Mouse (Mus musculus) liver, postnatal 0 days (tissue): ENCODE measurements around the gene Cypt12. TPM values are rescaled to one million over a fixed set of nuclear protein-coding genes. Genes with fewer than 3 reads are reported as not detected.

ENCODE experiments used
- ATAC-seq: fragments of 200-750 bp; cut with Nextera tagmentation; 2 replicates; pipeline ENCODE4 v1.8.0; 2017; ENCODE audit warnings: mild to moderate bottlenecking, moderate library complexity
- DNase-seq: peaks from one replicate; pipeline ENCODE4 v3.0.0-alpha.2; 2016
- H3K27ac ChIP-seq: fragments of 300-500 bp; sonication (generic); 2 replicates; pipeline ENCODE4 v1.5.1; 2014; ENCODE audit warnings: antibody characterized with exemption, moderate library complexity, mild to moderate bottlenecking, low read depth
- H3K27me3 ChIP-seq: fragments of 300-500 bp; sonication (generic); 2 replicates; pipeline ENCODE4 v1.6.1; 2014; ENCODE audit warnings: low read length, control low read depth, mixed read lengths; ENCODE audit not compliant: insufficient read depth
- H3K36me3 ChIP-seq: fragments of 300-500 bp; sonication (generic); replicated peaks from 2 replicates; pipeline ENCODE4 v1.6.1; 2014; ENCODE audit warnings: mild to moderate bottlenecking, control low read depth, low read length, moderate library complexity, mixed read lengths; ENCODE audit not compliant: insufficient read depth
- H3K4me1 ChIP-seq: fragments of 300-500 bp; sonication (generic); 2 replicates; pipeline ENCODE4 v1.6.1; 2014; ENCODE audit warnings: antibody characterized with exemption, mild to moderate bottlenecking, control low read depth; ENCODE audit not compliant: insufficient read depth
- H3K4me2 ChIP-seq: fragments of 300-500 bp; sonication (generic); 2 replicates; pipeline ENCODE4 v1.6.1; 2014; ENCODE audit warnings: low read depth, mild to moderate bottlenecking, low read length, moderate library complexity, mixed read lengths
- H3K4me3 ChIP-seq: fragments of 300-500 bp; sonication (generic); 2 replicates; pipeline ENCODE4 v1.5.1; 2014; ENCODE audit warnings: low read depth, low read length
- H3K9ac ChIP-seq: fragments of 300-500 bp; sonication (generic); replicated peaks from 2 replicates; pipeline ENCODE4 v1.6.1; 2014; ENCODE audit warnings: mild to moderate bottlenecking, moderate library complexity
- H3K9me3 ChIP-seq: fragments of 300-500 bp; sonication (generic); 2 replicates; pipeline ENCODE4 v1.6.1; 2016; ENCODE audit warnings: mild to moderate bottlenecking, control low read depth, low read length, mixed read lengths
- CTCF ChIP-seq: sonication (generic); IDR thresholded peaks from 2 replicates; pipeline ENCODE4 v1.5.1; 2016; ENCODE audit warnings: antibody characterized with exemption, low read depth
- EP300 ChIP-seq: IDR thresholded peaks from 2 replicates; pipeline ENCODE4 v1.6.1; 2016; ENCODE audit warnings: antibody characterized with exemption, low read depth, mild to moderate bottlenecking
- WGBS: fragments of 180-500 bp; shearing (Covaris S2); extraction: QIAGEN DNeasy Blood & Tissue Kit; methylation state at CpG from one replicate; pipeline ENCODE4 v1.1.7; 2014; ENCODE audit not compliant: insufficient replicate concordance; 5-methylcytosine and 5-hydroxymethylcytosine counted together
- polyA plus RNA-seq: library from polyadenylated mRNA; unstranded; fragments of >200 nt; fragmentation: Nextera tagmentation; extraction: Ambion mirVana; gene quantifications from 2 replicates; pipeline ENCODE4 v1.2.1, GENCODE M21; 2015

The Cypt12 gene
- not detected in 2 replicates for polyA plus RNA-seq

DNA sequence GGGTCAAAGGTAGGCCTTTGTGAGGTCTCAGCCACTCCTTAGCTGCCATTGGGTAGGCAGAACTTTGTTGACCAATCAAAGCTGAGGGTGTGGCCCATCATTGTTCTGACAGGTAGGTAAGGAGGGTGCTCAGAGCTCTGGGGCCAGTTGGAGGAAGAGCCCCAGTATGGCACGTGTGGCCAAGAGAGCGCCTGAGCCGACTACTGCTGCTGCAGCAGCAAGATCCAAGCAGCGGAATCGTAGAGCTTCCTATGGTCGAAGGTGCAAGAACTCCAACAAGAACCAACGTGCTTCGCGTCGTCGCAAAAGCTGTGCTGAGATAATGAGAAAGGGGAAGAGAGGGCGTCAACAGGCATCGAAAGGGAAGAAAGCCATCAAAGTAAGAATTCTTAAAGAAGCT is at the start of gene Cypt12:
Gene Cypt12 (plus strand): TSS at position 112 of the 400 bp plus-strand sequence.
- H3K4me1 ChIP-seq: no peaks in the 10 kb centered on the region
- H3K27me3 ChIP-seq: no peaks in the 10 kb centered on the region
- no peak within 1 kb of the TSS for H3K4me3 ChIP-seq
- H3K9ac ChIP-seq: no peak within 1 kb of the TSS
- no peaks in the 10 kb centered on the region for H3K36me3 ChIP-seq
- H3K9me3 ChIP-seq: no peaks in the 10 kb centered on the region
- DNase-seq (no peak), ATAC-seq (no peak)
- no peak for TF ChIP-seq CTCF
- no peak for TF ChIP-seq EP300
- no peak within 1 kb of the TSS for H3K4me2 ChIP-seq
- H3K27ac ChIP-seq: no peak within 1 kb of the TSS
- 84% methylated on average over 13 of the region's 13 CpGs for WGBS

DNA sequence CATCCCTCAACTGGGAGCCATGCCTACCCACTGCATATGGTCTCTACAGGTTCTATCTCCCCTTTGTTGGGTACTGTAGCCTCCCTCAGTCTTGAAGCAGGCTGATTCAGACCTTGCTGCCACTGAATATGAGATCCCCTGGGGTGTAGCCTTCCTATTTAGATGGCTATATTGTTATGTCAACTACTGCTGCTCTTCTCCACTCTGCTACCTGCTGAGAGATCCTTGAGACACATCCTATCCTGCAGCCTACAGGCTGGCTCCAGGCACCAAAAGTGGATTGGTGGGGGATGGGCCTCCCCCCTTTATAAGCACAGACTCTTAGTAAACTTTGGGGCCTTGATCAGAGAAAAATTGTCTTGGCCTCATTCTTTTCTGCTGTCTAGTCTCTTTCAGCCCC is 34.4 kb upstream of the Cypt12 start:
- H3K27me3 ChIP-seq: no peaks in the 10 kb centered on the region
- no peak overlapping the region for H3K4me2 ChIP-seq
- no peak overlapping the region for H3K27ac ChIP-seq
- no peak overlapping the region for H3K4me3 ChIP-seq
- no peak overlapping the region for H3K9ac ChIP-seq
- TF ChIP-seq CTCF (no peak), EP300 (no peak)
- H3K36me3 ChIP-seq: no peaks in the 10 kb centered on the region
- no peaks in the 10 kb centered on the region for H3K4me1 ChIP-seq
- no peaks in the 10 kb centered on the region for H3K9me3 ChIP-seq
- no peak for ATAC-seq
- DNase-seq: no peak

DNA sequence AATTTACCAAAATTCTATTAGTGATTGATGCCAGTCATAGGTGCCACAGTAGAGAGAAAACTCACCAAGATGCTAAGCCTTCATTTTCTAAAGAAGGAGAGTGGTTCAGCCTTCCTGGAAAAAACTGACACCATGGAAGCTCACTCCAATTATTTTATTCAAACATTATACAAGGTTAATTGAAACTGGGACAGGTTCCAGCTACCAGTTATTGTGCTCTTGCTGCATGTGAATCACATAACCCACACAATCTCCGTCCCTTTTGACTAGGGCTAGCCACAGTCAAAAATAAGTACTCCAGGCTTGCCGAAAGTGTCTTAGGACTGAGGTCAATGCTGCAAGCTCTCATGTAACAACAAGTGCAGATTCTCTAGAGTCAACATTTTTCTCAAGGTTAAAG is 8.0 kb upstream of the Cypt12 start:
- TF ChIP-seq EP300 (no peak), CTCF (no peak)
- Histone ChIP-seq H3K4me3 (no peak overlapping the region), H3K27me3 (no peaks in the 10 kb centered on the region), H3K9ac (no peak overlapping the region), H3K9me3 (no peaks in the 10 kb centered on the region), H3K4me1 (no peaks in the 10 kb centered on the region), H3K36me3 (no peaks in the 10 kb centered on the region), H3K4me2 (no peak overlapping the region), H3K27ac (no peak overlapping the region)
- DNase-seq (no peak), ATAC-seq (no peak)
- WGBS: 76% methylated on average over 2 of the region's 2 CpGs
